Mouse (Mus musculus): Measurements from ENCODE around the gene Nacc2.
A peak's percentile ranks its signal among the peaks of the same experiment; 100 is the strongest.

DNA sequence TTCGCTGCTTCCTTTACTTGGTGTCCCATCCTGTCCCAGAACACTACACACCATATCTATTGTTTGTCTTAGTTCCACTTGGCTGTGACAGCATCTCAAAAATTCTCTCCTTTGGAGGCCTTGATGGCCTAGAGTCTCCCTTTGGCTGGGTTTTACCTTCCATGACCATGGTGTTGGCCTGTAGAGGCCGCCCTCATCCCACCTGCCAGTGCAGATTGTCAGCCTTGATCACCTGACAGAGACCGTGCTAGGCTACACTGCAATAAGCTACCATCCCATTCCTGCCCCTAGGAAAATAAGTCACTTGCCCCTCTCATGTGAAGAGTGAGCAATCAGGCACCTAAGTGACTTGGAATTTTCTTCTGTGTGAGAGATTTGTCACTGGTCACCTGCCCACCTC is 92.7 kb downstream of the Nacc2 start:
- peak; percentile 66; the same call in 1 of the 2 replicates for TF ChIP-seq CTCF (conservative IDR thresholded peaks at IDR 0.05; ENCODE audit: insufficient read depth, insufficient read length, low read depth, low read length)
- no peak for TF ChIP-seq POLR2A (IDR thresholded peaks at IDR 0.05; ENCODE audit: low read depth, low read length)
